Mouse (Mus musculus) small intestine, adult 2 months (tissue): ENCODE measurements around the gene Rreb1.

ENCODE experiments used
- CTCF ChIP-seq: fragments of 200-500 bp; IDR thresholded peaks from 2 replicates; pipeline ENCODE4 v1.5.1; 2012; ENCODE audit warnings: low read depth, mild to moderate bottlenecking, control low read depth, inconsistent platforms, low read length, moderate library complexity, mixed read lengths; ENCODE audit not compliant: insufficient replicate concordance, insufficient read length; ENCODE audit errors: extremely low read depth
- POLR2A ChIP-seq: fragments of 200-500 bp; IDR thresholded peaks from 2 replicates; pipeline ENCODE4 v1.6.1; 2012; ENCODE audit warnings: low read depth, mild to moderate bottlenecking, control low read depth, inconsistent platforms, low read length, moderate library complexity

GRCm38 (mm10) chr13:37751154-37751950 lies 26.8 kb upstream of the Rreb1 start:
- TF ChIP-seq CTCF (no peak), POLR2A (no peak)
